Mouse (Mus musculus) T-helper 17 cell (primary cell): ENCODE measurements around the gene Gm20479.

Experiments used
- in situ Hi-C, 2 experiments: fragments of 300-600 bp; cut with MboI, MseI; formaldehyde crosslinking; loops; 1 replicate in 1 of 2; 2 replicates in 1 of 2; pipeline ENCODE4 v1.15.1; 2025; ENCODE audit warnings: high pct_unique_total_duplicates in 2 of 2

The Gm20479 gene

DNA sequence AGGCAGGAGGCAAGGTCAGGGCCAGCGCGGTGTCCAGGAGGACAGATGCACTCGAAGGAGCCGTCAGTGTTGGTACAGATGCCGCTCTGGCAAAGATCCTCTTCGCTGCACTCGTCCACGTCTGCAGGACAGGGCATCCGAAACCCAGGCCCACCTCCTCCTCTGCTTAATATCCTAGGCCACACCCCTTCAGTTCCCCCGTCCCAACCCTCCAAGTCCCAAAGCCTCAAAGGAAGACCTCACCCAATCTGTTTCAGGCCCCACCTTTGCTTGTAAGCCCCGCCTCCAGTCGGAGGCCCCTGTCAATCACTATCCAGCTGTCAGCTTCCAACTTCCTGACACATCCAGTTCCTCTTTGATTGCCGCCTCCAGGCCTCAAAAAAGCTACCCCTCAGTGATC lies 34.9 kb downstream of the Gm20479 start:
- in situ Hi-C loops, result loop anchor here in 1 of 2 experiments (5.0 to 10.0 kb wide), 2 partner anchors 80 to 1703 kb away; no protein-coding TSS in a partner anchor

DNA sequence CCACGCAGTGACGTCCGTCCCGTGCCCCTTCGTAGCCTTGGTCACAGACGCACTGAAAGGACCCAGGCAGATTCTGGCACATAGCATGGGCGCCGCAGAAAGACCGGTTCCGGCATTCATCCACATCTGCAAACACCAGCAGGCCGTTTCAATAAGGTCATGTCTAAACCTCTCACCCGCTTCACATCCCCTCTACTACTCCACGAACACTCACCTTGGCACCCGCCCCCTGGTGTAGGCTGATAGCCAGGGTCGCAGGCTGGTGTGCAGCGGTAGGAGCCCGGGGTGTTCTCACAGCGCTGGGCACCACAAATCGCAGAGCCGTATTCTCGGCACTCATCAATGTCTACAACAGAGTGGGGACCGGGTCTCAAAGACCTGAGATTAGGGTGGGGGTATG lies 37.8 kb downstream of the Gm20479 start:
- in situ Hi-C loops, result no loop called here

DNA sequence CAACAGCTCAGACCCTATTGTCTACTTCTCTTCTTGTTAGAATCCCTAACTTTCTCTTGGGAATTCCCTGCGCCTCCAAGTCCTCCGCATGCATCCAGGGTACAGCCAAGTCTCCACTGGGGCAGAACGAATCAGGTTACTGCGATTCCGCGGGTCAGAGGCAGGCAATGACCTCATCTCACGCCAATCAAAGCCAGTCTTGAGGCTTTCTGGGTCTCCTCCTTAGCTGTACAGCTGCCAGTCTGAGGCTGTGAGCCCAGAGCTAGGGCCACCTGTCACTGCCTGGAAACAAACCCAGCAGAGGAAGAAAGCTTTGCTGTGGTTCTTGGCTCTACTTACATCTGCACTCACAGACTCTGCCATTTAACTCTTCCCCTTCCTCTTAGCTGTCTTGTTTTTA lies 41.3 kb downstream of the Gm20479 start:
- in situ Hi-C loops, result no loop called here

DNA sequence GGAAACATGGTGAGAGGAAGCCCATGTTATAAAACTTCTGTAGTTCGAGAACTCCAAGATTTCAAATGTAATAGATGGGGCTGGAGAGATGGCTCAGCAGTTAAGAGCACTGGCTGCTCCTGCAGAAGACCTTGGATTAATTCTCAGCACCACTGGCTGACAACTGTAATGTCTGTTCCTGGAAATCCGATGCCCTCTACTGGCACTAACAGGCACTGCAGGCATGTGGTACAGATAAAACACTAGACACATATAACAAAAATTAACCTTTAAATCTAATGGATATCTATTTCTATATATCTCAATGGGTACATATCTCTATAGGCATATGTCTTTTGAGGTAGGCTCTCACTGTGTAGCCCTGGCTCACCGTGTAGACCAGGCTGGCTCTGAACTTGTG lies 42.8 kb downstream of the Gm20479 start:
- in situ Hi-C loops, result no loop called here

DNA sequence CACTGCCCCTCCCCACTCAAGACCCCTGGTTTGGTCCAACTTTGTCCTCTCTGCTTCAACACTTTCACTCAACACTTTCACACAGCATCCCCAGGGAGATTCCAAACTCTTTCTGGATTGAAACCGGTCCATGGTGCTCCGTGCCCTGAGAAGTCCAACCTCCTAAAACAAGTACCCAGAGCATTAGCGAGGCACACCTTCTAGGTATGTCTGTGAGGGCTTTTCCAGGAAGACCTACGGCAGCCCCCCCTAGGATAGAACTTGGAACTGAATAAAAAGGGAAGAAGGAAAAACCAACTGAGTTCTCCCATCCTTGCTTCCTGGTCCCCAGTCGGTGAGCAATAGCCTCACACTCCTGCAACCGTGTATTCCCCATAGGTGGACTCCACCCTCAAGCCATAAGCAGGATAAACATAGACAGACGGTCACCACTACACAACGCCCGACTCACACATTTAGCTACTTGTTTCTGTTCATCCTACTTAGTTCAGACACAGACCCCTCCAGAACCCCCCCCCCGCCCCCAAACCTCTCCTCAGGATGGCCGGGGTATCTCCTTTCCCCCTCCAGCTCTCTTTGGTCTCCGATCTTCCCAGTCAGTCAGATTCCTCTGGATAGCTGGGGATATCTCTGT lies 45.5 kb downstream of the Gm20479 start:
- in situ Hi-C loops, result no loop called here

DNA sequence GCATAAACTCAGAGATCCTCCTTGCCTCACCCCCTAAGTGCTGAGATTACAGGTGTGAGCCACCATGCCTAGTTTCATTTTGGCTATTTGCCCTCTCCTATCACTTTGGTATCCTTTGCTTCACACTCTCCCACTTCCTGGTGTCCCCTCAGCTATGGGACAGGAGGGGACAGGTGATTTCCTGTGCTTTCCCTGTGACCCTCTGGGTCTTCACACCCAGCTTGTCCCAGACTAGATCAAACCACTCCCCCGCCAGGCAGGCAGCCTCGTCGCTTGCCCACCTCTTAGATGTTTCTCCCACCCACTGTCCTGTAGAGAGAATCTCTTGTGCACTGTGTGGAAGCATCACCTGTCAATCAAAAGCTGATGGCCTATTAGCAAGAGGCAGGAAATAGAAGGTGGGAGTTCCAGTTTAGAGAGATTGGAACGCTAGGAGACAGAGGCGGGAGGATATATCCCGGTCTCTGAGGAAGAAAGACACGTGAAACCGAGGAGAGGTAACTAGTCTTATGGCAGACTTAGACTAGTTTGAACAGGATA lies 46.2 kb downstream of the Gm20479 start:
- in situ Hi-C loops, result no loop called here

DNA sequence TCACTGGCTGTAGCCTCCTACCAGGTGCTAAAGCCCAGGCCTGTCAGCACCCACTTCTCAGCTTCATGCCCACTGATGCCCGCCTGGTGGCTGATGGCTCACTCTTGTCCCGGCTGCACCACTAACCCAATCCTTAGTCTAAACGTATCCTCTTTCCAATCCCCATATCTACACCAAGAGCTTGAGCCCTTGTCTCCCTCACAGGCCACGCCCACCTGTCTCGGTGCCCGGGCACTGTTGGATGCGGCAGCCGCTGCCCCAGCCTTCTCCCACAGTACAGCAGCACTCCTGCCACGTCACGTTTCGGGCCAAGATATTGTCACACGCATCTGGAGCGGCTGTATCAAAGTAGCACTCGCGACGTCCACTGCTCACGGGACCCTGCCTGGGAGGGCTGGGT lies 46.9 kb downstream of the Gm20479 start:
- in situ Hi-C loops, result no loop called here

DNA sequence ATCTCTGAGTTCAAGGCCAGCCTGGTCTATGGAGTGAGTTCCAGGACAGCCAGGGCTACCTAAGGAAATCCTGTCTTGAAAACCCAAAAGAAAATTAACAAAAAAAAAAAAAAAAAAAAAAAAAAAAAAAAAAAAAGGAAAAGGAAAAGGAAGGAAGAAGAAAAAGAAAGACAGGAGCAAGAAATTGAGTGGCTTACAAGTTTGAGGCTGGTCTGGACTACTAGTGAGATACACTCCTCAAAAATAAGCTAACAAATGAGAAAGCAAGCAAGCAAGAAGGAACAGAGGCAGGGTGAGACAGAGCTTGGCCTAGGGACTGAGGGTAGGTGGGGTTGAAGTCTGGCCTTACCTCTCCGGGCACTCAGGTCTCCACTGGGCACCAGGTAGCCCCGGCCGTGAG lies 47.4 kb downstream of the Gm20479 start:
- in situ Hi-C loops, result no loop called here

DNA sequence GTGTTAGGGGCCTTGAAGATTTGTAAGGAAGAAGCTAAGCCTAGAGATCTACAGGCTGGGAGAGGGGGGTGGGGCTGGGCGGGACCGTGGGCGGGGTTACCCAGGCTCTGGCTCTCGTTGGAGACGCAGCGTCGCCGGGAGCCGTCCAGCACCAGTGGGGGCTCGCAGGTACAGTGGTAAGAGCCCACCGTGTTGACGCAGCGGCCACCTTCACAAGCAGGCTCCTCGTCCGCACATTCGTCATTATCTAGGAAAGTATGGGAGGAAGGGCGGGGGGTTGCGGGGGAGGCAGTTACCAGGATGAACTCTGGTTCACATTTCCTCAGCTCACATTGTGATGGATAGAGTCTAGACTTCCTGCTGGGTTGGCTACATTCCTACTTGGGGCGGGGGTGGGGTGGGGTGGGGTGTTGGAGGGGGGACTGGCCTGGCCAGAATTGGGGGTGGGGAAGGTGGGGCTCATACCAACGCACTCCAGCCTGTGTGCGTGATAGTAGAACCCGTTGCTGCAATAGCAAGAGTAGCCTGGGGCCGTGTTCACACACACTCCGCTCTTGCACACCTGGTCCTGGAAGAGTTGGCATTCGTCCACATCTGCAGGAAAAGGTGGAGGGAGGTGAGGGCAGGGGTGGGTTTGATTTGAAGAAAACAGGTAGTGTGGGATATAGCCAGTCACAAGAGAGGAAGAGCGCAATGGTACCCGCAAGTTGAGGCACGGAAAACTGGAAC lies 48.2 kb downstream of the Gm20479 start:
- in situ Hi-C loops, result no loop called here

DNA sequence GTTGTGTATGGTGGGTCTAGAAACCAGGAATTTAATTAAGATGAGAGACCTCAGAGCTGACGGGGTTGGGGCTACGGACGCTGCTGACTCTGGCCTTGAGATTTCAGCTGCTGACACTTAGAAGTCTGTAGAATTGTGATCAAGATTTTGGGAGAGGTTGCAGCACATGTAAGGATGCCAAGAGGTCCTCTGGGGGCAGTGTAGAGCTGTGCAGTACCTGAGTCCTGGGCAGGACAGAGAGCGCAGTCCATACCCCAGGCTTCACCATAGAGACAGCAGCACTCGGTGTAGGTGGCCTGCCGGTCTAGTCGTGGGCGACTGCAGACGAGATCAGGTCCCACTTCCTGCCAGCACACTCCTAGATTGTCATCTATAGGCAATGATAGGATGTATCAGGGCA lies 49.7 kb downstream of the Gm20479 start:
- in situ Hi-C loops, result no loop called here

DNA sequence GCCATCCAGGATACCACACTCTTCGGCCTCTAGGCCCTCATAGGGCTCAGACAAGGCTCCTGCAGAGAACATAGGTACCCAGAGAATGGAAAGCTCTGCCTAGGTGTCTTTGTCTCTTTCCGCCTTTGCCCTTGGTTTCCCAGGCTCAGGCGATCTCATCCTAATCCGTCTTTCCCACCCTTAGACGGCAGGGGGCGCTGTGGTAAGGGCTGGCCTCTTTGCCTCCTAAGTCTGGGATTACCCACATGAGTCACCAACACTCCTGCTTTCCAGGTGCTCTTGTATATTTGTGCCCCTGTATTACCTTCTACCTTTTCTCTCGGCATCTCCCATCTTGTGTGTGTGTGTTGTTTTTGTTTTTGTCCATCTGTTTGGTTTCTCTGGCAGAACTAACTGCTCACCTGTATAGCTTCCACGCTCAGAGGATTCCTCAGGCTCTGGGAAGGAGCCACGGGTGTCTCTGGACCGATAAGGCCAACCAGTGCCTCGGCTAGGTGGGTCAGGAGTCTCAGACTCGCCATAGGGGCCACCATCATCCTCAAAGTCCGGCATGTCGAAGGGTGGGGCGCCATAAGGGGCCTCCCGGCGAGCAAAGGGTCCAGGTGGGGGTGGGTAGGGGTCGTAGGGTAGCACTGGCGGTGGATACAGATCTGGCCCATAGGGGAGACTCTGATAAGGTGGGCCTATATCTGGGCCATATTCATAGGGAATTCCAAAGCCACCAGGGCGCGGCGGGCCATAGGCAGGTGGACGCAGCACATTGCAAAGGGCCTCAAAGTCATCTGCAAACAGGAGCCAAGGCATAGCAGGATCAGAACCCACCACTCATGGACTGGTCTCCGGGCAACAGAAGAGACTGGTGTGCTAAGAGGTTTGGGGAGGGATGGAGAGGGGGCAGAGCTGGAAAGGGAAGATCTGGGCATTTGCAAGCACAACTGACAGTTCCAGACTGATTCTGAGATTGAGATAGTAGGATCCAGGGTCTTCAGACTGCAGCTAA lies 50.8 kb downstream of the Gm20479 start:
- in situ Hi-C loops, result no loop called here

DNA sequence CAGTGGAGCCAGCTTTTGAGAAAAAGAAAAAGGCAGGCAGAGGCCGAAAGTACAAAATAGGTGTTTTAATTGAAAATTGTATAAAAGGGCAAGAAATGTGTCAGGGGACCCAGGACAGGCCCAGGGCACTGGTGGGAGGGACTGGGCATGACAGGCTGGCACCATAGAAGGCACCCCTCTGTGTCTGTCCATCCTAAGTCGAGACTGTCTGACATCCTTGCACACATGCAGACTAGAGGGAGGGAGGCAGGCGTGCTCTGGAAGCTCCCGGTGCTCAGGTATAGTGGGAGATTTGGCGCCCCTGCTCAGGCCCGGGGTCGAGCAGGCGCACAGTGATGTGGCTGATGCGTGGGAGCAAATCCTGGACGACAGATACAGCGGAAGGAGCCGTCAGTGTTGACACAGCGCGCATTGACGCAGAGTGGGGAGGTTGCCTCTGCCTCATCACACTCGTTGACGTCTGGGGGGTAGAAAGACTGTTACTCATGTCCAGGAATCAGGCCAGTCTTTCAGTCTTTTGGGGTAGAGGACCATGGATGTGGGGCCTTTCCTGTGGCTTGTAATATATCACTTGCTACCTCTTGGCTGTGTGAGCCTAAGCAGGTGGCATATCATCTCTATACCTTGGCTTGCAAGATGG lies 52.0 kb downstream of the Gm20479 start:
- in situ Hi-C loops, result no loop called here
